Mouse (Mus musculus): ENCODE results near the gene Ascl3. TPM values are rescaled to one million over a fixed set of nuclear protein-coding genes. Genes with fewer than 3 reads are reported as not detected.

The Ascl3 gene
- total and polyA plus RNA-seq, 3 experiments: not detected

- Histone ChIP-seq H3K9me3 (replicated peaks; ENCODE audit: insufficient read depth, low read length) (no peaks in the 10 kb centered on the region), H3K79me2 (ENCODE audit: control insufficient read depth, insufficient read depth, low read length, poor library complexity) (no peaks in the 10 kb centered on the region), H3K4me1 (ENCODE audit: control insufficient read depth in 1 of 2, insufficient read depth in 2 of 2, low read length in 2 of 2) (no peaks in the 10 kb centered on the region), H3K9ac (ENCODE audit: control insufficient read depth, low read depth, low read length, poor library complexity, severe bottlenecking) (no peak overlapping the region), H3K27me3 (ENCODE audit: control insufficient read depth in 1 of 2, insufficient read depth in 2 of 2, low read length in 2 of 2) (no peaks in the 10 kb centered on the region), H3K36me3 (ENCODE audit: control insufficient read depth in 1 of 2, insufficient read depth in 2 of 2, low read length in 2 of 2) (peaks cover 0 to 2% of the 10 kb centered on the region in 2 experiments; a peak in 2 of 4 replicates), H3K4me3 (ENCODE audit: control insufficient read depth in 1 of 2, insufficient read depth in 1 of 2, low read depth in 2 of 2, low read length in 2 of 2) (no peak overlapping the region), H3K27ac (ENCODE audit: control insufficient read depth, low read depth, low read length) (no peak overlapping the region)
- no peak for DNase-seq (ENCODE audit: low read depth, low spot score)
- TF ChIP-seq EP300 (IDR thresholded peaks at IDR 0.05; ENCODE audit: low read depth in 1 of 2, low read length in 2 of 2) (no peak), GATA1 (IDR thresholded peaks at IDR 0.05; ENCODE audit: low read depth, low read length) (no peak), POLR2AphosphoS5 (IDR thresholded peaks at IDR 0.05; ENCODE audit: borderline replicate concordance, low read depth, low read length) (no peak), SIN3A (IDR thresholded peaks at IDR 0.05; ENCODE audit: low read length) (no peak), MYB (IDR thresholded peaks at IDR 0.05; ENCODE audit: low read depth, low read length) (no peak), NELFE (IDR thresholded peaks at IDR 0.05; ENCODE audit: low read depth, low read length) (no peak), POLR2AphosphoS2 (IDR thresholded peaks at IDR 0.05; ENCODE audit: low read length) (no peak), GABPA (IDR thresholded peaks at IDR 0.05; ENCODE audit: low read depth, low read length) (no peak), USF1 (IDR thresholded peaks at IDR 0.05; ENCODE audit: low read depth, low read length) (no peak), E2F4 (IDR thresholded peaks at IDR 0.05; ENCODE audit: borderline replicate concordance, low read depth, low read length) (no peak), TBP (IDR thresholded peaks at IDR 0.05; ENCODE audit: low read depth, low read length) (no peak), RCOR1 (IDR thresholded peaks at IDR 0.05; ENCODE audit: low read depth, low read length) (no peak), UBTF (IDR thresholded peaks at IDR 0.05; ENCODE audit: borderline replicate concordance, insufficient read depth, low read depth, low read length) (no peak), MAZ (IDR thresholded peaks at IDR 0.05; ENCODE audit: low read depth, low read length) (no peak), MYC (IDR thresholded peaks at IDR 0.05; ENCODE audit: low read depth, low read length) (no peak), SMC3 (IDR thresholded peaks at IDR 0.05; ENCODE audit: low read depth, low read length) (no peak), ZKSCAN1 (IDR thresholded peaks at IDR 0.05; ENCODE audit: low read depth, low read length) (no peak)
Observed at GRCm38 (mm10) chr7:109739822-109740370, 8.4 kb upstream of the Ascl3 start.

GRCm38 (mm10) chr7:109734806-109735205 lies 3.3 kb upstream of the Ascl3 start:
- no peaks in the 10 kb centered on the region for H3K9me3 ChIP-seq (replicated peaks; ENCODE audit: insufficient read depth, low read length)
- H3K27me3 ChIP-seq (ENCODE audit: control insufficient read depth in 1 of 2, insufficient read depth in 2 of 2, low read length in 2 of 2): no peaks in the 10 kb centered on the region
- DNase-seq (ENCODE audit: low read depth, low spot score): no peak
- H3K9ac ChIP-seq (ENCODE audit: control insufficient read depth, low read depth, low read length, poor library complexity, severe bottlenecking): no peak overlapping the region
- H3K36me3 ChIP-seq (ENCODE audit: control insufficient read depth in 1 of 2, insufficient read depth in 2 of 2, low read length in 2 of 2): no peaks in the 10 kb centered on the region
- no peak for TF ChIP-seq USF2 (IDR thresholded peaks at IDR 0.05; ENCODE audit: borderline replicate concordance in 1 of 2, insufficient read depth in 1 of 2, low read depth in 1 of 2, low read length in 2 of 2)
- TF ChIP-seq GATA1 (IDR thresholded peaks at IDR 0.05; ENCODE audit: low read depth, low read length): no peak
- no peak for TF ChIP-seq ZMIZ1 (IDR thresholded peaks at IDR 0.05; ENCODE audit: low read depth, low read length)
- no peak for TF ChIP-seq POLR2AphosphoS5 (IDR thresholded peaks at IDR 0.05; ENCODE audit: borderline replicate concordance, low read depth, low read length)
- no peak for TF ChIP-seq MAZ (IDR thresholded peaks at IDR 0.05; ENCODE audit: low read depth, low read length)
- TF ChIP-seq NRF1 (IDR thresholded peaks at IDR 0.05; ENCODE audit: insufficient read depth, low read depth, low read length, poor library complexity, severe bottlenecking): no peak
- TF ChIP-seq ELF1 (IDR thresholded peaks at IDR 0.05; ENCODE audit: low read depth, low read length): no peak
- TF ChIP-seq UBTF (IDR thresholded peaks at IDR 0.05; ENCODE audit: borderline replicate concordance, insufficient read depth, low read depth, low read length): no peak
- TF ChIP-seq CTCF (IDR thresholded peaks at IDR 0.05 in 2 of 3, conservative IDR thresholded peaks at IDR 0.05 in 1 of 3; ENCODE audit: control insufficient read depth in 1 of 3, insufficient read depth in 1 of 3, low read depth in 2 of 3, low read length in 3 of 3, poor library complexity in 1 of 3, severe bottlenecking in 1 of 3): no peak
- no peak for TF ChIP-seq TCF12 (IDR thresholded peaks at IDR 0.05; ENCODE audit: low read depth, low read length)
- TF ChIP-seq ZC3H11A (IDR thresholded peaks at IDR 0.05; ENCODE audit: low read depth, low read length): no peak
- no peak for TF ChIP-seq CHD2 (IDR thresholded peaks at IDR 0.05; ENCODE audit: low read length)
- no peak for TF ChIP-seq SMC3 (IDR thresholded peaks at IDR 0.05; ENCODE audit: low read depth, low read length)
- TF ChIP-seq CHD1 (IDR thresholded peaks at IDR 0.05; ENCODE audit: low read depth, low read length): no peak
- TF ChIP-seq E2F4 (IDR thresholded peaks at IDR 0.05; ENCODE audit: borderline replicate concordance, low read depth, low read length): no peak
- no peaks in the 10 kb centered on the region for H3K4me1 ChIP-seq (ENCODE audit: control insufficient read depth in 1 of 2, insufficient read depth in 2 of 2, low read length in 2 of 2)
- H3K27ac ChIP-seq (ENCODE audit: control insufficient read depth, low read depth, low read length): no peak overlapping the region
- no peaks in the 10 kb centered on the region for H3K79me2 ChIP-seq (ENCODE audit: control insufficient read depth, insufficient read depth, low read length, poor library complexity)
- H3K4me3 ChIP-seq (ENCODE audit: control insufficient read depth in 1 of 2, insufficient read depth in 1 of 2, low read depth in 2 of 2, low read length in 2 of 2): no peak overlapping the region

Measured in MEL (cell line).